Mouse (Mus musculus): ENCODE data around the gene Gm20388.

DNA sequence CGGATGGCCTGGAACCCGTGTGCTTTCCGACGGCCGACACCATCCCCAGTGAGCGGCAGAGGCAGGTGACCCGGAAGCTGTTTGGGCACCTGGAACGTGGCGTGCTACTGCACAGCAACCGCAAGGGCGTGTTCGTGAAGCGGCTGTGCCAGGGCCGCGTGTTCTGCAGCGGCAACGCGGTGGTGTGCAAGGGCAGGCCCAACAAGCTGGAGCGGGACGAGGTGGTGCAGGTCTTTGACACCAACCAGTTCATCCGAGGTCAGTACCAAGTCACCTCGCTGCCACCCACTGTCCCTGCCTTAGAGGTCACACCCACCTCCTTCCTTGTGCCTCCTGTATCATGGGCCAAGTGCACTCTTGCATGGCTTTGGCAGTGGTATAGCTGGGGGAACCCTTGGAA, 842.8 kb downstream of the Gm20388 start:
- TF ChIP-seq EP300 (IDR thresholded peaks at IDR 0.05; ENCODE audit: low read depth) (no peak), CTCF (IDR thresholded peaks at IDR 0.05; ENCODE audit: low read depth) (no peak)
